Mouse (Mus musculus): Measurements from ENCODE around the gene Rnft2. TPM values are rescaled to one million over a fixed set of nuclear protein-coding genes. Genes with fewer than 3 reads are reported as not detected.
A peak's percentile ranks its signal among the peaks of the same experiment; 100 is the strongest.

Rnft2 gene
- total RNA-seq, 2 experiments from 2014 or later, result 0.64 to 1.5 TPM

DNA sequence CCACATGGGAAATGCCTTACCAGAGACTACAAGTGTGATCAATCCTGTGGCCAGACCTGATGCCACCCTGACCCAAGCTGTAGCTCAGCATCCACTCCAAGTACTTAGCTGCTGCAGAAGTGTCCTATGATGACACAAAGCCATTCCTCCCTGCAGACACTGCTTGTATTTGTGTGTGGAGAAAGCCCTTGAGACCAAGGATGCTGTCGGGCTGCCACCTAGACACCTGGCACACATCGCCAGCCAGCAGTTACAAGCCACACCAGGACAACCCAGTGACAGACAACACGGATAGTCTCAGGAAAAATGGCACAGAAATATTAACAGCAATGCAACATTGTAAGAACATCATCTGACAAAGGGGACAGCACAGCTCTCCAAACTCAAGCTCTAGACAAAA lies 99.5 kb downstream of the Rnft2 start:
- intact Hi-C loops (cut with DNase I), result no loop called here
- DNase-seq, result no peak

DNA sequence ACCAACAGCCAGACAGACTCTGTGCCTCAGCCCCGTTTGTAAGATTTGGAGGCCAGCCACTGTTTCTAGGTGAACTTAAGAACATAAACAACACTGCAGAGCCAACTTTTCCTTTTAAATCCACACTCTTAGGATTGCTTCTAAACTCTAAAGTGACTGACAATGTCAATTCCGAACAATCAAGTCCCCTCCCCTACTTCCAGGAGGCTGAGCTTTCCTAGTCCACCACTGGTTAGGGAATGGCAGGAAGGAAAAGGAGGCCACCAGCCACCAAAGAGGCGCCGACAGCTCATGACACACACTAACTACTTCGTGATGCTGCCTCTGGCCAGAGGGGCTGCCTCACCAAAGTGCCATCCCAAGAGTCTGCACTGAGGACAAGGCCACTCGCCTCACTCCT lies 100.1 kb downstream of the Rnft2 start:
- intact Hi-C loops (cut with DNase I), result no loop called here
- DNase-seq, result no peak

DNA sequence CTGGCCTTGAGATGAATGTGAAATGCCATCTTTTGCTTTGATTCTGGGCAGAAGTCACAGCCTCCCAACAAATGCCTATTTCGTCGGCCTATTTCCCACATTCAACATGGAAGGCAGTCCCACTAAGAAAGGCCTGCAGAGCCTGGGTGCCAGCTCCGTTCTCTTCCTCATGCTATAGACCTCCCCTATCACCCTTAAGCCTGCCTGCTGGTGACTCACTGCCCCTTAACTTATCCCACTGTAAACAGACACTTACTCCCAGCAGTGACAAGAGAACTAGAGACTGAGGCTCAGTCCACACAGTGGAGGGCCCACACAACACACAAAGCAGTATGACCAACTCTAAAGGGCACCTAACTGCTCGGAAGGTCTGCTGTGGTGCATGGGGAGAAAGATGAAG lies 100.6 kb downstream of the Rnft2 start:
- intact Hi-C loops (cut with DNase I), result no loop called here
- no peak for DNase-seq

DNA sequence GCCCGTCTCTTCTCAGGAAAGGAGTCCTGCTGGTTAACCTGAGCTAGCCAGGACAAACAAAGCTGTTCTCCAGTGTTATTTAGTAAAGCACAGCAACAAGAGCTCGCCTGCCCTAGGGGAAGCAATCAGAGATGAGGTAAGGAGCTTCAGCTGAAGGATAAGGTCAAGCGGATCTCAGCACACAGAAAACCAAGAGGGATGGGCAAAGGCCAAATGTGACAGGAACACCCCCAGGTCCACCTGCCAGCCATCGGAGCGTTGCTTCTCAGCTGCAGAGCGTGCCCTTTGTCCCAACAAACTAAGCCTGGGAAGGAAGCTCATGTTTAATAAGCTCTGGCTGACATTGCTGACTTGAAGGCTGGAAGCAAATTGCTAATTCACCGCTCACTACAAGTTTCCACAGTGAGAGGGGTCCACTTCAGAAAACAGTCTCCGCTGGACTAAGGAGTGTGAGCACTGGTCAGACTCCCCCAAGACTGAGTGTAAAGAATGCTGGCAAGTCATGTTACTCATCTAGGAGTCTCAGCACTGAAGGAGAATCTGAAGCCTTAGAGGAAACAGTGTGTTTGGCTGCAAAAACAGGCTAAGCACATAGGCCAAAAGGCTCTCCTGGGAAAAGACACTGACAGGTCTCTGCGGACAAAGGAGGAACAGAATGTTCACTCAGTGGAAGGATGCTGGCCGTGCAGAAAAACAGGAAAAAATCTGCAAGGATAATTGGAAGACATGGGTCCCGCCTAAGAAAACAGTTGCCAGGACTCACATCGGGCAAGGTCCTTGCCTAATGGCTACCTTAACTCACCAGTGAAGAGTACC lies 101.5 kb downstream of the Rnft2 start:
- intact Hi-C loops (cut with DNase I), result no loop called here
- DNase-seq, result peak; percentile 44 to 65

DNA sequence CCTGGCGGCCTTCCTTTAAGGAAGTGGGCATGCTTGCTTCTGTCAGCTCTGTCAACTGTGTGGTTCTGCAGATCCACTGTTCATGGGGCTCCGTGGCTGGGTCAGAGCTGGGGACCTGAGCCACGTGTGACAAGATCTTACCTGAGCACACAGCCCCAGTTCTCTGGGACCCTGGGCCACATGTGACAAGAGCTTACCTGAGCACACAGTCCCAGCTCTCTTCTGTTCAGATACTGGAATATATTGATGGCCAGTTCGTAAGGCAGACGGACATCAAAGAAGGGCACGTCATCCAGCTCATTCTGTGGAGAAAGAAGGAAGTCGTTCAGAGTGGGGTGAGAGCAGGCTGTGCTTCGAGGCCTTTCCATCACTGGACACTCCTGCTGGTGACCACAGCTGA lies 102.4 kb downstream of the Rnft2 start:
- intact Hi-C loops (cut with DNase I), result no loop called here
- no peak for DNase-seq

Other genes with a start within 250 kb of the Rnft2 start
- under 1 TPM; 0.44 to 0.71 TPM for gene Tesc, start 217.4 kb downstream of the Rnft2 start, total RNA-seq (2021)
- 10 to 100 TPM; 17.8 to 19.1 TPM for gene Fbxw8, start 89.7 kb downstream of the Rnft2 start, total RNA-seq (2021)
- under 1 TPM; 0.10 to 0.20 TPM for gene Hrk, start 80.5 kb downstream of the Rnft2 start, total RNA-seq (2021)
- gene 2410131K14Rik, start 111 bp upstream of the Rnft2 start, total RNA-seq (2021), result 1 to 10 TPM; 3.4 to 4.0 TPM

Data from gastrocnemius, postnatal 36 days (tissue).